Mouse (Mus musculus) layer of hippocampus, postnatal 36 days (tissue): ENCODE results near the gene Rab42. TPM values are rescaled to one million over a fixed set of nuclear protein-coding genes. Genes with fewer than 3 reads are reported as not detected.
A peak's percentile ranks its signal among the peaks of the same experiment; 100 is the strongest.
"Not testable (repeated sequence)": the region's sequence is repeated elsewhere in the genome, so short reads cannot be mapped to it uniquely, and the experiment has no call there.

ENCODE experiments used
- DNase-seq, 2 experiments: peaks; one replicate each; pipeline ENCODE4 v3.0.0; 2022
- total RNA-seq, 2 experiments: library from RNA; stranded (reverse); gene quantifications; 2 replicates each; pipeline ENCODE4 v1.2.3; 2021

Gene Rab42
- total RNA-seq, 2 experiments from 2014 or later, result 1.2 to 2.6 TPM

DNA sequence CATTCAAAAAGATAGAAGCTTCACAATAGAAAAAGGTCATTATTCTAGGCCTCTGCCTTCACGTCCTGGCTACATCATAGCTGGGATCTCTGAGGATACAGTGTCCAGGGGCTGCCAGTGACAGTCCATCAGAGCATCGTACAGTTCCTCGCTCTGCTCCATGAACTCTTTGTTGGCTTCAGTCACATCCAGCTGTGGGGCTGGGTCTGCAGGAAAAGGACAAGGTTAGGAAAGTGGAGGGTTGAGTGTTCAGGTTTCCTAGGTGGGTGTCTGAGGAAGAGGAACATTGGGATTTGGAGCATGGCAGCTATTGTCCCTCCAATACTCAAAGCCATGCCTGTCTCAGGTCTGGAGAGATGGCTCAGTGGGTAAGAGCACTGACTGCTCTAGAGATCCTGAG is 8.6 kb upstream of the Rab42 start:
- DNase-seq, result no peak

DNA sequence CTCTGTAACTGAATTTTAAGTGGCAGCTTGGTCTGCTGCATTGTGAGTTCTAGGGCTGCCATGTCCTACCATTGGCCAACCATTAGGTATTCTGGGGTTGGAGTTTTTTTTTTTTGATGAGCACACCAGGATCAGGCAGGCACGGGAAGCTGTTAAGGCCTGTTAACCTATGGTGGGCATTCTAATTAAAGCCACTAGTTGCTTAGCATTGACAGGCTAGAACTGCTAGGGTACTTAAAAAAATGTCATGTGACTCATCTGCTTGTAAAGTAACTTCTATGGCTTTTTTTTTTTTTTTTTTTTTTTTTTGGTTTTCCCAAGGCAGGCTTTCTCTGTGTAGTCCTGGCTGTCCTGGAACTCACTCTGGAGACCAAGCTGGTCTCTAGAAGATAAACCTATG is 8.0 kb upstream of the Rab42 start:
- no peak for DNase-seq

- DNase-seq, result no peak
Observed at GRCm38 (mm10) chr4:132309849-132310472, 6.8 kb upstream of the Rab42 start.

DNA sequence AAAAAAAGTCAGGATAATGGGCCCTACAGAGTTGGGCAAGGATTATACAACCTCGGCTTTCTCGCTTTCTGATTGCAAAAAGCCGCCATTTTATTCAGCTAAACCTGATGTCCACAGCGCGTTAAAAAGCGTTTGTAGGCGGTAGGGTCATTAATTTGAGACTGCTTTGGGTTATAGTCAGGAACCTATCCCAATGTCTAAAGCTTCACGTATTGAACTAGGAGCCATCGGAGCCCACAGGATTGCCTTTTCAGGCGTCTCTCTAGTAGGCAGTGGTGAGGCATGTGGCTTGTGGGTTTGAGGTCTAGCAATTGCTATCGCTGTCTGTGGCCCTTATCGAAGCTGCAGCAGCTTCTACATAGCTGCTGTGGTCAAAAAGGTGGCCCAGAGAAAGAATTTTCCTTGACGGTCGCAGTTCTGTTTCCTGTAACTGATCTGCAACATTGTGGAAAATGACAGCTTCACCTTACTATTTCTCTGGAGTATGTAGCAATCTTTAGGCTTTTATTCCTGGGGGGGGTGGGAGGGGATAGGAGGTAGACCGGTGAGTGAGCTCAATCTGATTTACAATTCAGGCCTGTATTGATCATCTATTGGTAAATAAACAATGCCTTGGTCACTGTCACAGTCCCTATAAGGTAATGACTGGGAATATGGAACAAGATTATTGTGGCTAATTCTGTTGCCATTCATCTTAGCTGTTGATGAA is 6.1 kb upstream of the Rab42 start:
- peak in 1 of 2 experiments; percentile 33 for DNase-seq

GRCm38 (mm10) chr4:132308437-132309139 is 5.4 kb upstream of the Rab42 start:
- DNase-seq, result peak; percentile 89 to 91

DNA sequence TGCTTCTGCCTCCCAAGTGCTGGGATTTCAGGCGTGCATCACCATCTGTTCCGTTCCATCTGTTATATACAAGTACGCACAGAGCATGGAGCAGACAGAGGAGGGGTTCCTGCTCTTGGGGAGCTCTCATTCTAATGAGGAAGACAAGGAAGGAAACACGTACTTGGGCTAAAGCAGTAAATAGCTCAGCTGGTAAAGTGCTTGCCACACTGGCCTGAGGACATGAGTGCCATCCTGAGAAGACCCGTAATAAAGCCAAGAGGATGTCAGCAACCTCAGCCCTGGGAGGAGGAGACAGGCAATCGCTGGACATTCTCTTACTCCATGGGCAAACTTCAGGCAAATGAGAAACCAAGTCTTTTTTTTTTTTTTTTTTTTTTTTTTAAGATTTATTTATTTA is 2.8 kb upstream of the Rab42 start:
- no peak for DNase-seq

DNA sequence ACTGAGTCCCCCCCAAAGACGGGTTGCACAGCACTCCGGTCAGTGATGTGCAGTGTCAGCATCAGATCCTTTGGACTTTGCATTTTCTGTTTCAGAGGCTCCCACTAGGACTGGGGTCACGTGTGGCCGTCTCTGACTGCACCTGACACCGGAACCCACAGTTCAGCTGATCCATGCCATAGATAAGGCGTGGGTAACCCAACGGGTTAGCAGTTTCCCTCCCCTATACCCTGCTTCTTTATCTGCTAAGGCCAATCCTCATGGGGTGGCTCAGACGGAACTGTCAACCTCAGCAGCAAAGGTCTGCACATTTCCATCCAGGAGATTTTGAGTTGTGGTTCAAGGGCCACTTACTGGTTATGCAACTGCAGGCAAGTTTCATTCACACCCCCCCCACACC is 2.1 kb upstream of the Rab42 start:
- DNase-seq, result no peak

DNA sequence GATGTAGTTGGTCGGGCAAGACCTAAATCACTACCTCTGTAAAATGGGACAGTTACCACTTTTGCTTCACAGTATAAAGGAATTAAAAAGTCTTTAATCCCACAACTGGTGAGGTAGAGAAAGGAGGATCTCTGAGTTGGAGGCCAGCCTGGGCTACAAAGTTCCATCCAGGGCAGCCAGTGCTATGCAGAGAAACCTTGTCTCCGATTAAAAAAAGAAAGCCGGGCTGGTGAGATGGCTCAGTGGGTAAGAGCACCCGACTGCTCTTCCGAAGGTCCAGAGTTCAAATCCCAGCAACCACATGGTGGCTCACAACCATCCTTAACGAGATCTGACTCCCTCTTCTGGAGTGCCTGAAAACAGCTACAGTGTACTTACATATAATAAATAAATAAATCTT is 299 bp upstream of the Rab42 start:
- not testable (repeated sequence) for DNase-seq

- DNase-seq, result no peak
Observed at GRCm38 (mm10) chr4:132301965-132302938, 933 bp downstream of the Rab42 start.

GRCm38 (mm10) chr4:132301486-132301885 is 1.7 kb downstream of the Rab42 start:
- DNase-seq, result no peak

DNA sequence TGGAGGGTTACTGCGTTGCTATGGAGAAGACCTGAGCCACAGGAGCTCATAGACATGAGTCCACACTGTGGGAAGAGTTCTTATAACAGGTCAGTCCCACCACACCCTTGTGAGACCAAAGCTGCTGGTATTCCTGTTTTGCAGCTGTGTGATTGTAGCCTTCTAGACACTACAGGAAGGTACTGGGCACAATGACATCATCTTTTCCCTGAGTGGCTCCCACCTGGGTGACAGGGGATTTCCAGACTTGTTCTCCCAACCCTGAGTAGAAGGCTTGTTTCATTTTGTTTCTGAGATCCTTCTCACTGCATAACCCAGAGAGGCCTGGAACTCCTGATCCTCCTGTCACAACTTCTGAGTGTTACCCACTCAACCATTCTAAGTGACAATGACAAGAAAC is 3.3 kb downstream of the Rab42 start:
- DNase-seq, result no peak

DNA sequence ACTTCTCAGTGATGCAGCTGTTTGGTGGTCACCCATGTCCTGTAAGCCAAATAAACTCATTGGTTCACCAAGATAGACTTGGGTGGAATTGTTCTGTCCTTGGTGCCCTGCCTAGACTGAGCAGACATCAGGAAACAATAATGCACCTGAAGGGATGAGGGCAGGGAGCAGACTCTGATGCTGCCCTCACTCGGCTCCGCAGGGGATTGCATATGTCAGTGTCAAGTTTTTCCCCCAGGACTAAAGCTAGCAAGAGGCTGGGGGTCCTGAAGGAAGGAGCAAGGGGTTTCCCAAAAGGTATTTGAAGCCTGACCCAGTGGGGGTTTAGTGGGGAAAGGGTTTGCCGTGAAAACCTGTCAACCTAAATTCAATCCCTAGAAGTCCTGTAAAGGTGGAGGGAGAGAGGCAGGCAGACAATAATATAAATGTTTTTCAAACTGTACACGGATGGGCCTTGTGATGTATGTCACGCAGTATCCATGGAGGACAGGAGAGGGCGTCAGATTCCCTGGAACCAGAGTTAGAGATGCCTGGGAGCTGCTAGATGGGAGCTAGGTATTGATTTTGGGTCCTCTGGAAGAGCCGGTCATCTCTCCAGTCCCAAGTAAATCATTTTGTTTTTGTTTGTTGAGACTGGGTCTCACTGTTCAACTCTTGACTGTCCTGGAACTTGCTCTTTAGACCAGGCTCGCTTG is 7.3 kb downstream of the Rab42 start:
- DNase-seq, result no peak

- no peak for DNase-seq
Observed at GRCm38 (mm10) chr4:132293682-132294240, 9.4 kb downstream of the Rab42 start.

- DNase-seq, result no peak
Observed at GRCm38 (mm10) chr4:132292988-132293387, 10.2 kb downstream of the Rab42 start.

GRCm38 (mm10) chr4:132291624-132292335 is 11.4 kb downstream of the Rab42 start:
- DNase-seq, result no peak

- no peak for DNase-seq
Observed at GRCm38 (mm10) chr4:132291056-132291455, 12.1 kb downstream of the Rab42 start.

GRCm38 (mm10) chr4:132288840-132289239 is 14.3 kb downstream of the Rab42 start:
- DNase-seq, result not testable (repeated sequence)

- no peak for DNase-seq
Observed at GRCm38 (mm10) chr4:132275949-132276348, 27.2 kb downstream of the Rab42 start.

DNA sequence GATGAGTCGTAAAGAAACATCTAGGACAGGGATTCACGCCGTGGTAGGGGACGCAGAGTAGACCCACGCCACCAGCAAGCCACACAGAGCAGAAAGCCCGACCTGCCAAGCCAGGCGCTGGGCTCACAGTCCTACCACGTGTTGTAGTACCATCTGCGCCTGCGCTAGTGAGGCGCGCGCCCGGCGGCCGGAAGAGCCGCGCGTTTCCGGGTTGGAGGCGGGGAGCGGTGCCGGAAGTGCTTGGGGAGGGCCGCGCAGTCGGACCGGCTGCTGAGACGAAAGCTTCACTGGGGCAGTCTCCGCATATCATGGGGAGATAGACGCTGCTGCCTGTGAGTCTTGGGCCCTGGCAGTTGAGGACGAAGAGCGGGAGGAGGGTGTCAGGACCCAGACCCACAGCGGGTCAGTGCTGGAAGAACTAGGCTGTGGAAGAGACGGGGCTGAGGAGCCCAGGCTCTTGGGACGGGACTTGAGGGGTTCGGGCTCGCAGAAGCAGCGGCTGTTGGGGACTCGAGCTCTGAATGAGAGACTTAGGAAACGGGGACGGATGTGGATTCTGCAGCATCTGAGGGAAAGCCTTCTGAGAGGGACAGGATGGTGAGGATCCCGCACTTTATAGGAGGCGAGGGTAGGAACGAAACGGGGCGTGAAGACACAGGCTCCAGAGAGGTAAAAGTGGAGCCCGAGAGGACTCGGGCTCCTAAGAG is 28.9 kb downstream of the Rab42 start, which contains the start of gene Taf12:
TSS of gene Taf12 (plus strand) at position 220 of the 707 bp plus-strand sequence.
- DNase-seq, result peak; percentile 92

GRCm38 (mm10) chr4:132273166-132273565 is 30.0 kb downstream of the Rab42 start:
- DNase-seq, result no peak
